Mouse (Mus musculus) heart, postnatal 10 days (tissue): ENCODE results near the gene Cep295. TPM values are rescaled to one million over a fixed set of nuclear protein-coding genes. Genes with fewer than 3 reads are reported as not detected.
"Not testable (repeated sequence)": the region's sequence is repeated elsewhere in the genome, so short reads cannot be mapped to it uniquely, and the experiment has no call there.

Experiments used
- DNase-seq, 2 experiments: peaks; one replicate each; pipeline ENCODE4 v3.0.0; 2021
- intact Hi-C: fragments of 180-260 bp; cut with DNase I; formaldehyde crosslinking; loops from one replicate; pipeline ENCODE4 v1.15.1; 2025
- total RNA-seq, 2 experiments: library from RNA; stranded (reverse); gene quantifications; 2 replicates each; pipeline ENCODE4 v1.2.3; 2021

Gene Cep295
- total RNA-seq, 2 experiments from 2014 or later, result 9.0 to 13.1 TPM

- intact Hi-C loops, result loop anchor here (10.0 kb wide), 1 partner anchor 273 kb away; no protein-coding TSS in a partner anchor
- no peak for DNase-seq
These were observed 49.3 kb downstream of the Cep295 start for GRCm38 (mm10) chr9:15308254-15308653.

GRCm38 (mm10) chr9:15307257-15307656, 50.3 kb downstream of the Cep295 start:
- intact Hi-C loops, result loop anchor here (10.0 kb wide), 1 partner anchor 272 kb away; no protein-coding TSS in a partner anchor

GRCm38 (mm10) chr9:15306398-15307119, 51.0 kb downstream of the Cep295 start, which contains the start of gene 4931406C07Rik:
Gene 4931406C07Rik (minus strand): TSS chr9:15306448.
- intact Hi-C loops, result loop anchor here (10.0 kb wide), 1 partner anchor 272 kb away; no protein-coding TSS in a partner anchor
- peak in 1 of 2 experiments; percentile 20 for DNase-seq

More at GRCm38 (mm10) chr9:15307257-15307656, 50.3 kb downstream of the Cep295 start:
- no peak for DNase-seq

GRCm38 (mm10) chr9:15305503-15306397, 51.8 kb downstream of the Cep295 start, which contains the start of gene Taf1d:
Gene Taf1d (plus strand): TSS chr9:15306214.
- peak; percentile 98 to 99 for DNase-seq
- intact Hi-C loops, result loop anchor here (2.0 to 10.0 kb wide), 2 partner anchors 23 to 271 kb away; no protein-coding TSS in a partner anchor

- no peak for DNase-seq
- intact Hi-C loops, result loop anchor here (10.0 kb wide), 1 partner anchor 268 kb away; no protein-coding TSS in a partner anchor
These were observed 54.7 kb downstream of the Cep295 start for GRCm38 (mm10) chr9:15302881-15303280.

- intact Hi-C loops, result loop anchor here (10.0 kb wide), 1 partner anchor 267 kb away; no protein-coding TSS in a partner anchor
These were observed 55.6 kb downstream of the Cep295 start for GRCm38 (mm10) chr9:15302006-15302405.

GRCm38 (mm10) chr9:15301399-15301798, 56.2 kb downstream of the Cep295 start:
- peak; percentile 14 to 40 for DNase-seq
- intact Hi-C loops, result loop anchor here (10.0 kb wide), 1 partner anchor 267 kb away; no protein-coding TSS in a partner anchor

More at GRCm38 (mm10) chr9:15302006-15302405, 55.6 kb downstream of the Cep295 start:
- DNase-seq, result not testable (repeated sequence)

- no peak for DNase-seq
- intact Hi-C loops, result loop anchor here (10.0 kb wide), 1 partner anchor 265 kb away; no protein-coding TSS in a partner anchor
These were observed 57.5 kb downstream of the Cep295 start for GRCm38 (mm10) chr9:15300056-15300455.

- DNase-seq, result no peak
- intact Hi-C loops, result no loop called here
These were observed 59.1 kb downstream of the Cep295 start for GRCm38 (mm10) chr9:15298451-15298850.

GRCm38 (mm10) chr9:15297112-15297511, 60.5 kb downstream of the Cep295 start:
- DNase-seq, result no peak
- intact Hi-C loops, result no loop called here

- intact Hi-C loops, result no loop called here
- no peak for DNase-seq
These were observed 68.3 kb downstream of the Cep295 start for GRCm38 (mm10) chr9:15289251-15289650.

- DNase-seq, result no peak
These were observed 69.2 kb downstream of the Cep295 start for GRCm38 (mm10) chr9:15288402-15288801.

GRCm38 (mm10) chr9:15287846-15288245, 69.7 kb downstream of the Cep295 start:
- intact Hi-C loops, result no loop called here
- DNase-seq, result no peak

More at GRCm38 (mm10) chr9:15288402-15288801, 69.2 kb downstream of the Cep295 start:
- intact Hi-C loops, result no loop called here

- DNase-seq, result no peak
- intact Hi-C loops, result no loop called here
These were observed 72.1 kb downstream of the Cep295 start for GRCm38 (mm10) chr9:15285443-15285842.

- intact Hi-C loops, result no loop called here
- no peak for DNase-seq
These were observed 77.1 kb downstream of the Cep295 start for GRCm38 (mm10) chr9:15280491-15280879.

- peak; percentile 96 for DNase-seq
- intact Hi-C loops, result no loop called here
These were observed 77.7 kb downstream of the Cep295 start, which contains the start of gene Med17 for GRCm38 (mm10) chr9:15279649-15280490. Gene Med17 (minus strand): TSS chr9:15279931.

GRCm38 (mm10) chr9:15279139-15279648, 78.4 kb downstream of the Cep295 start:
- intact Hi-C loops, result no loop called here
- DNase-seq, result no peak

- DNase-seq, result no peak
- intact Hi-C loops, result no loop called here
These were observed 79.2 kb downstream of the Cep295 start for GRCm38 (mm10) chr9:15278343-15278742.

- intact Hi-C loops, result no loop called here
- DNase-seq, result no peak
These were observed 80.7 kb downstream of the Cep295 start for GRCm38 (mm10) chr9:15276855-15277254.
